Mouse (Mus musculus) midbrain, embryonic 14.5 days (tissue): ENCODE measurements around the gene Tmem135. TPM values are rescaled to one million over a fixed set of nuclear protein-coding genes. Genes with fewer than 3 reads are reported as not detected.

ENCODE experiments used
- ATAC-seq: fragments of 200-750 bp; cut with Nextera tagmentation; 2 replicates; pipeline ENCODE4 v1.8.0; 2017; ENCODE audit warnings: moderate number of reproducible peaks, moderate library complexity; ENCODE audit not compliant: low FRiP score, low TSS enrichment
- DNase-seq: peaks from one replicate; pipeline ENCODE4 v3.0.0-alpha.2; 2015
- H3K27ac ChIP-seq: fragments of 300-500 bp; sonication (generic); replicated peaks from 2 replicates; pipeline ENCODE4 v1.5.1; 2014; ENCODE audit warnings: mild to moderate bottlenecking, low read depth, low read length, moderate library complexity
- H3K27me3 ChIP-seq: fragments of 300-500 bp; sonication (generic); 2 replicates; pipeline ENCODE4 v1.6.1; 2014; ENCODE audit warnings: low read length, control low read depth, mixed read lengths; ENCODE audit not compliant: control insufficient read depth, insufficient read depth
- H3K36me3 ChIP-seq: fragments of 300-500 bp; sonication (generic); 2 replicates; pipeline ENCODE4 v1.6.1; 2014; ENCODE audit warnings: low read length, control low read depth; ENCODE audit not compliant: control insufficient read depth, insufficient read depth
- H3K4me1 ChIP-seq: fragments of 300-500 bp; sonication (generic); 2 replicates; pipeline ENCODE4 v1.6.1; 2014; ENCODE audit warnings: mild to moderate bottlenecking, antibody characterized with exemption, low read length, control low read depth; ENCODE audit not compliant: control insufficient read depth, insufficient read depth
- H3K4me2 ChIP-seq: fragments of 300-500 bp; sonication (generic); 2 replicates; pipeline ENCODE4 v1.6.1; 2014; ENCODE audit warnings: mild to moderate bottlenecking, low read length, moderate library complexity
- H3K4me3 ChIP-seq: fragments of 300-500 bp; sonication (generic); replicated peaks from 2 replicates; pipeline ENCODE4 v1.5.1; 2014; ENCODE audit warnings: low read depth, low read length
- H3K9ac ChIP-seq: fragments of 300-500 bp; sonication (generic); replicated peaks from 2 replicates; pipeline ENCODE4 v1.6.1; 2014; ENCODE audit warnings: mild to moderate bottlenecking, low read length, moderate library complexity
- H3K9me3 ChIP-seq: fragments of 300-500 bp; sonication (generic); 2 replicates; pipeline ENCODE4 v1.6.1; 2016; ENCODE audit warnings: low read length, control low read depth, mixed read lengths; ENCODE audit not compliant: control insufficient read depth
- WGBS: fragments of 180-500 bp; shearing (Covaris S2); extraction: QIAGEN DNeasy Blood & Tissue Kit; methylation state at CpG from one replicate; pipeline ENCODE4 v1.1.7; 2014; 5-methylcytosine and 5-hydroxymethylcytosine counted together
- polyA plus RNA-seq: library from polyadenylated mRNA; unstranded; fragments of >200 nt; fragmentation: Nextera tagmentation; extraction: Ambion mirVana; gene quantifications from 2 replicates; pipeline ENCODE4 v1.2.1, GENCODE M21; 2014

Gene Tmem135
- polyA plus RNA-seq, 1 experiment from 2014 or later, result 26.4 TPM

DNA sequence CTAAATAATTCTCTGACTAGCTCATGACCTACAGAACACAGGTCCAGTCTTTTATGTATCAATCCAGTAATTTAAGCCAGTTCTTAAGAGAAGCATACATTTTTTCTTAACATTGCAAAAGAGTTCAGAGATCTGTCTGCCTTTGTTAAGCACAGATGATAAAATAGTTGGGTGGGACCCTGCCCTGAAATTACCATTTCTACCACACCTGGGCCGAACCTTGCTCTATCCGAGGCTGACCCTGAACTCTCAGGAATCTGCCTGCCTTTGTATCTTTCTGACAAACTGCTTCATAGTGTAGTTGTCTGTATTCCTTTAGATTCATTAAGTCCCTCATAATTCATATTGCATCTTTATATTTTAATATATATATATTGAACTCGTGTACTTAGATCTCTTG, 87.9 kb downstream of the Tmem135 start:
- Histone ChIP-seq H3K27me3 (no peaks in the 10 kb centered on the region), H3K36me3 (no peaks in the 10 kb centered on the region), H3K9me3 (no peaks in the 10 kb centered on the region), H3K4me1 (no peaks in the 10 kb centered on the region), H3K9ac (no peak overlapping the region), H3K27ac (no peak overlapping the region), H3K4me2 (no peak overlapping the region), H3K4me3 (no peak overlapping the region)
- 97% methylated on average over 3 of the region's 3 CpGs for WGBS
- no peak for ATAC-seq
- DNase-seq, result no peak

GRCm38 (mm10) chr7:89311555-89311954, 92.5 kb downstream of the Tmem135 start:
- Histone ChIP-seq H3K4me3 (no peak overlapping the region), H3K36me3 (no peaks in the 10 kb centered on the region), H3K27ac (no peak overlapping the region), H3K4me2 (no peak overlapping the region), H3K27me3 (no peaks in the 10 kb centered on the region), H3K9ac (no peak overlapping the region), H3K9me3 (no peaks in the 10 kb centered on the region), H3K4me1 (no peaks in the 10 kb centered on the region)
- 100% methylated on average over 1 of the region's 1 CpGs for WGBS
- ATAC-seq (no peak), DNase-seq (no peak)

DNA sequence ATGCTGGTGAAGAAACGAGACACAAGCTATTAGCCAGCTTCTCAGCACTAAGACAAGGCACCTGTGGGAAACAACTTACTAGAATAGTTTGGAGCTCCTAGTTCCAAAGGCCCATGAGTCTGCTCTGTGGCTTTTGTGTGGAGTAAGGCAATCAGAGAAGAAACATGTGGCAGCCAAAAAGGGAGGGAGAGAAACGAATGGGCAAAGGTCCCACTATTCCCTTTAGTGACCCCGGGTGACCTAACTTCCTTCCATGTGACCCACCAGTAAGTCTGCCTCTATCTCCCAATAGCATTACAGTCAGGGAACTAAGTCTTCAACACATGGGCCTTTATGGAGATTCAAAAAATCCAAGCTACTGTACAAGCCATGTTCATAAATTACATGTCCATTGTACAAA, 95.1 kb downstream of the Tmem135 start:
- no peaks in the 10 kb centered on the region for H3K27me3 ChIP-seq
- H3K9me3 ChIP-seq, result no peaks in the 10 kb centered on the region
- H3K4me1 ChIP-seq, result no peaks in the 10 kb centered on the region
- no peak for ATAC-seq
- no peak overlapping the region for H3K4me2 ChIP-seq
- H3K9ac ChIP-seq, result no peak overlapping the region
- no peaks in the 10 kb centered on the region for H3K36me3 ChIP-seq
- no peak overlapping the region for H3K4me3 ChIP-seq
- DNase-seq, result no peak
- WGBS, result 86% methylated on average over 3 of the region's 3 CpGs
- H3K27ac ChIP-seq, result no peak overlapping the region

GRCm38 (mm10) chr7:89308238-89308637, 95.8 kb downstream of the Tmem135 start:
- ATAC-seq (no peak), DNase-seq (no peak)
- H3K36me3 ChIP-seq, result 0 out of 2 replicates have a peak, but pooled peaks cover 2% of the 10 kb centered on the region
- H3K9me3 ChIP-seq, result no peaks in the 10 kb centered on the region
- 86% methylated on average over 11 of the region's 11 CpGs for WGBS
- no peak overlapping the region for H3K27ac ChIP-seq
- no peak overlapping the region for H3K9ac ChIP-seq
- H3K4me1 ChIP-seq, result no peaks in the 10 kb centered on the region
- no peaks in the 10 kb centered on the region for H3K27me3 ChIP-seq
- no peak overlapping the region for H3K4me3 ChIP-seq
- H3K4me2 ChIP-seq, result no peak overlapping the region

GRCm38 (mm10) chr7:89306831-89307230, 97.2 kb downstream of the Tmem135 start:
- H3K4me3 ChIP-seq, result no peak overlapping the region
- H3K9ac ChIP-seq, result no peak overlapping the region
- H3K9me3 ChIP-seq, result no peaks in the 10 kb centered on the region
- WGBS, result 77% methylated on average over 6 of the region's 6 CpGs
- ATAC-seq, result no peak
- H3K4me1 ChIP-seq, result no peaks in the 10 kb centered on the region
- H3K4me2 ChIP-seq, result no peak overlapping the region
- no peaks in the 10 kb centered on the region for H3K27me3 ChIP-seq
- H3K27ac ChIP-seq, result no peak overlapping the region
- no peak for DNase-seq
- 0 out of 2 replicates have a peak, but pooled peaks cover 3% of the 10 kb centered on the region for H3K36me3 ChIP-seq

GRCm38 (mm10) chr7:89304958-89305357, 99.1 kb downstream of the Tmem135 start:
- Histone ChIP-seq H3K36me3 (0 out of 2 replicates have a peak, but pooled peaks cover 3% of the 10 kb centered on the region), H3K4me2 (no peak overlapping the region), H3K27me3 (no peaks in the 10 kb centered on the region), H3K27ac (no peak overlapping the region), H3K4me3 (no peak overlapping the region), H3K9ac (no peak overlapping the region), H3K9me3 (no peaks in the 10 kb centered on the region), H3K4me1 (no peaks in the 10 kb centered on the region)
- ATAC-seq, result no peak
- WGBS, result 94% methylated on average over 3 of the region's 3 CpGs
- DNase-seq, result no peak

- Histone ChIP-seq H3K4me2 (no peak overlapping the region), H3K4me1 (no peaks in the 10 kb centered on the region), H3K27ac (no peak overlapping the region), H3K4me3 (no peak overlapping the region), H3K36me3 (0 out of 2 replicates have a peak, but pooled peaks cover 3% of the 10 kb centered on the region), H3K27me3 (no peaks in the 10 kb centered on the region), H3K9ac (no peak overlapping the region), H3K9me3 (no peaks in the 10 kb centered on the region)
- no peak for DNase-seq
- ATAC-seq, result no peak
- WGBS, result 95% methylated on average over 1 of the region's 1 CpGs
These were observed 100.3 kb downstream of the Tmem135 start for GRCm38 (mm10) chr7:89303765-89304164.

GRCm38 (mm10) chr7:89298911-89299458, 105.0 kb downstream of the Tmem135 start:
- Histone ChIP-seq H3K4me1 (no peaks in the 10 kb centered on the region), H3K4me3 (no peak overlapping the region), H3K27me3 (no peaks in the 10 kb centered on the region), H3K9ac (no peak overlapping the region), H3K36me3 (0 out of 2 replicates have a peak, but pooled peaks cover 3% of the 10 kb centered on the region), H3K27ac (no peak overlapping the region), H3K9me3 (no peaks in the 10 kb centered on the region), H3K4me2 (no peak overlapping the region)
- peak; percentile 7 for DNase-seq
- WGBS, result 69% methylated on average over 1 of the region's 1 CpGs
- ATAC-seq, result no peak

GRCm38 (mm10) chr7:89296941-89297340, 107.1 kb downstream of the Tmem135 start:
- Histone ChIP-seq H3K4me2 (no peak overlapping the region), H3K27me3 (no peaks in the 10 kb centered on the region), H3K4me3 (no peak overlapping the region), H3K4me1 (no peaks in the 10 kb centered on the region), H3K9ac (no peak overlapping the region), H3K36me3 (no peaks in the 10 kb centered on the region), H3K27ac (no peak overlapping the region), H3K9me3 (no peaks in the 10 kb centered on the region)
- ATAC-seq (no peak), DNase-seq (no peak)
- WGBS, result 95% methylated on average over 1 of the region's 1 CpGs
